Mouse (Mus musculus) embryo, embryonic 10 days (tissue): ENCODE results near the gene Slc9a8.
"Not testable (repeated sequence)": the region's sequence is repeated elsewhere in the genome, so short reads cannot be mapped to it uniquely, and the experiment has no call there.

Source experiments
- DNase-seq: peaks from one replicate; pipeline ENCODE4 v3.0.0-alpha.2; 2015; ENCODE audit warnings: low spot score

Slc9a8 gene

GRCm38 (mm10) chr2:167421330-167422149, at the start of gene Slc9a8:
Slc9a8 (plus strand) TSS chr2:167421712.
- peak; percentile 95 for DNase-seq

- DNase-seq: no peak
These were observed 48.2 kb upstream of the Slc9a8 start for GRCm38 (mm10) chr2:167373266-167373665.

GRCm38 (mm10) chr2:167374191-167374805, 47.2 kb upstream of the Slc9a8 start:
- no peak for DNase-seq

- DNase-seq: no peak
These were observed 46.4 kb upstream of the Slc9a8 start for GRCm38 (mm10) chr2:167375135-167375534.

GRCm38 (mm10) chr2:167375688-167376087, 45.8 kb upstream of the Slc9a8 start:
- DNase-seq: no peak

GRCm38 (mm10) chr2:167376160-167376564, 45.4 kb upstream of the Slc9a8 start:
- peak; percentile 44 for DNase-seq

- no peak for DNase-seq
These were observed 43.8 kb upstream of the Slc9a8 start for GRCm38 (mm10) chr2:167377697-167378096.

GRCm38 (mm10) chr2:167378972-167379371, 42.5 kb upstream of the Slc9a8 start:
- no peak for DNase-seq

GRCm38 (mm10) chr2:167380615-167381285, 40.8 kb upstream of the Slc9a8 start:
- DNase-seq: no peak

GRCm38 (mm10) chr2:167381596-167381995, 39.9 kb upstream of the Slc9a8 start:
- no peak for DNase-seq

GRCm38 (mm10) chr2:167382389-167382788, 39.1 kb upstream of the Slc9a8 start:
- DNase-seq: no peak

- DNase-seq: no peak
These were observed 37.8 kb upstream of the Slc9a8 start for GRCm38 (mm10) chr2:167383666-167384083.

GRCm38 (mm10) chr2:167386456-167386855, 35.1 kb upstream of the Slc9a8 start:
- DNase-seq: no peak

- DNase-seq: no peak
These were observed 34.5 kb upstream of the Slc9a8 start for GRCm38 (mm10) chr2:167386998-167387397.

- no peak for DNase-seq
These were observed 27.1 kb upstream of the Slc9a8 start for GRCm38 (mm10) chr2:167394426-167394825.

GRCm38 (mm10) chr2:167396420-167396819, 25.1 kb upstream of the Slc9a8 start:
- not testable (repeated sequence) for DNase-seq

- no peak for DNase-seq
These were observed 22.5 kb upstream of the Slc9a8 start for GRCm38 (mm10) chr2:167399012-167399411.

GRCm38 (mm10) chr2:167399646-167400045, 21.9 kb upstream of the Slc9a8 start:
- DNase-seq: no peak

- DNase-seq: no peak
These were observed 18.4 kb upstream of the Slc9a8 start for GRCm38 (mm10) chr2:167403085-167403484.

GRCm38 (mm10) chr2:167405101-167405880, 16.2 kb upstream of the Slc9a8 start:
- DNase-seq: no peak

- no peak for DNase-seq
These were observed 14.1 kb upstream of the Slc9a8 start for GRCm38 (mm10) chr2:167407296-167407929.

- DNase-seq: no peak
These were observed 7.1 kb upstream of the Slc9a8 start for GRCm38 (mm10) chr2:167414461-167414860.
